Mouse (Mus musculus) testis, postnatal 10 days (tissue): ENCODE measurements around the gene Abcb6.
A peak's percentile ranks its signal among the peaks of the same experiment; 100 is the strongest.

Experiments
- DNase-seq: peaks from one replicate; pipeline ENCODE4 v3.0.0; 2021; ENCODE audit warnings: low spot score

Abcb6 gene

GRCm38 (mm10) chr1:75201236-75201635, 21.0 kb upstream of the Abcb6 start:
- DNase-seq = no peak

DNA sequence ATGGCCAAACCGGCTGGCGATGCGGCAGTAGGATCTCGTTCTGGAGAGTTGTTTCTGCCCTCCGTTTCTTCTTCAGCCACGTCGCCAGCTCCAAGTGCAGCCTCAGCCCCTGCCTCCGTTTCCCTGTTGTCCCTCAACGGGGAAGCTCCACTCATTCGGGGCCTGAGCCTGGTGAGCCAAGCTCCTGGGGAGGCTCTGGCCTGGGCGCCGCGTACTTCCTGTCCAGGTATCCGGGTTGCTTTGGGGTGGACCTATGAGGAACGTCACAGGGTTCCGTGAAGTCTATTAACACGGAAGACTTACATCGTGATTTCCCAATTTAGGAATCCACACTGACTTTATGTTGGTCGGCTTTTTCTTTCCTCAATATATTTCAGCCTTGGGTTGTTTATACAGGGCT, 12.3 kb upstream of the Abcb6 start:
- peak; percentile 63 for DNase-seq

GRCm38 (mm10) chr1:75191622-75192402, 11.6 kb upstream of the Abcb6 start, which contains the start of the genes Ankzf1 and Atg9a:
Gene Ankzf1, plus strand, starts transcription at chr1:75192151.
Gene Atg9a, minus strand, starts transcription at chr1:75192196.
- peak; percentile 91 for DNase-seq

GRCm38 (mm10) chr1:75191258-75191621, 11.0 kb upstream of the Abcb6 start:
- no peak for DNase-seq

DNA sequence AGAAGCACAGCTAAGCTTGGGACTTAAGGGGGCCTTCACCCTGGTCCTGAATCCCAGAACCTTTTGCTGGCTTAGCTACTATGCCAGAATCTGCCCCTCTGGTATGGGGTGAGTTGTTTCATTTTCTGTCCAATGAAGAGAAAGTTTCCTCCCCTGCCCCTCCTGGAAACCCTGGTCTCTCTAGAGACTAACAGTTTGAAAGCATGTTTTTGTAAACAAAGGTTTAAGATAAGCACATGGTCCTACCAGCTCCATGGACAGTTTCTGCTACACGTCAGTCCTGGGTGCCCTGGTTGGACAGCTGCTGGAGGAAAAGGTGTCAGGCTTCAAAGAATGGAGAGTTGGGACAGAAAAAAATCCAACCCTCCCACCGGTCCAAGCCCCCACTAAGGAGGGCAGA, 10.4 kb upstream of the Abcb6 start:
- DNase-seq = no peak

- DNase-seq = no peak
Measured at GRCm38 (mm10) chr1:75187914-75188483, 7.8 kb upstream of the Abcb6 start.

GRCm38 (mm10) chr1:75187126-75187525, 6.9 kb upstream of the Abcb6 start:
- DNase-seq = no peak

DNA sequence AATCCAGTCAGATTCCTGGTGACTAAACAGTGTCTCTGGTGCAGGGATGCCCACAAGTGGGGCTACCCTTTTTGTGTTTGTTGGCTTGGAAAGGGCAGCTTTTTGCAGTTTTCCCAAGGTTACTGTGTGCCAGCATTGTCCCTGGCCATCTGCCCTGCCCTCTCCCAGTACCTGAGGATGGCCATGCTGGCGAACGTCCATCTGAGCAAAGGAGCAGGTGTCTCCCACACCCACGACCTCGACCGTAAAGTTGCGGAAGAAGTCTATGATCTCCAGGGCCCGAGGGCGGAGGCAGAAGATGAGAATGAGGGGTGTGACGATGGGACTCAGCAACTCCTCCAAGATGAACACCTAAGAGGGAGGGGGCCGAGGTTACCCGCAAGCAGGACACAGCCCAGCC, 5.3 kb upstream of the Abcb6 start:
- no peak for DNase-seq

- no peak for DNase-seq
Measured at GRCm38 (mm10) chr1:75182160-75182559, 2.0 kb upstream of the Abcb6 start.

- DNase-seq = no peak
Measured at GRCm38 (mm10) chr1:75181377-75181870, 1.2 kb upstream of the Abcb6 start.

GRCm38 (mm10) chr1:75180741-75181140, 549 bp upstream of the Abcb6 start:
- DNase-seq = no peak

GRCm38 (mm10) chr1:75179334-75180104, 673 bp downstream of the Abcb6 start:
- DNase-seq = peak; percentile 64

DNA sequence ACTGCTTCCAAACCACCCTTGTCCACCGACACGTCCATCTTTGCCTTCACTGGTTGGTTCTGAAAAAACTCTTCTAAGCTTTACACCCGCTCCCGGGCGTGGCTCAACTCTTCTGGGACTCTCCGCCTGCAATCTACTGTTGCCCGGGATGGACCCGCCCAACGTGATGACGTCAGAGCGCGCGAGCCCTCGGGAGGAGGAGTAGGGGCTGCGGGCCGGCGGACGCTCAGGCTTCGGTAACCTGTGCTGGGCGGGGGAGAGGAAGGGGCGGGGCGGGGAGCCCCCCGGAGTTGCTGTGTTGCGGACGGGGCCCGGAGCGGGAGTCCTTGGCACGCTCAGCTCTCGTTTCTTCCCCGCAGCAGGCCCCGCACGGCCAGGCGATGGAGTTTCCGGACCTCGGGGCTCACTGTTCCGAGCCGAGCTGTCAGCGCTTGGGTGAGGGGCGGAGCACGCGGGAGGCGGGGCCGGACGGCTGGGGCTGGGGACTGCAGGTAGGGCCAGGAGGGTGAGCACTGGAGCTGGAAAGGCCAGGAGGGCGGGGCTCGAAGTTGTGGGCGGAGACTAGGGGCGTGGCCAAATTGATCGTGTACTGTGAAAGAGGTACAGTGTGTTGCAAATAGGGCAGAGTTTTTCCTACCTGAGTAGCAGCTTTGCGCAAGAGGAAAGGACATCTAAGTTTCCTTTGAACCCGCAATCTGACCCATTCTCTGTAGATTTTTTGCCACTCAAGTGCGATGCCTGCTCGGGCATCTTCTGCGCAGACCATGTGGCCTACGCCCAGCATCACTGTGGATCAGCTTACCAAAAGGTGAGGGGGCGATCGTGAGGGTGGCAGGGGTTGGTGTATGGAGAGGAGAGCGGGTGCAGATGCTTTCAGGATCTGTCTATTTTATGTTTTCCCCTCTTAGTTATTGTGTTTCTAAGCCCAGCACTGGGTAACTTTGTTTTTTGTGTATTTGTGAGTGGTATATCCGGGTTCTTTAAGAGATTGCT, 11.4 kb downstream of the Abcb6 start, which contains the start of gene Zfand2b:
Zfand2b (plus strand) TSS at position 175 of the 993 bp plus-strand sequence.
- peak; percentile 98 for DNase-seq

DNA sequence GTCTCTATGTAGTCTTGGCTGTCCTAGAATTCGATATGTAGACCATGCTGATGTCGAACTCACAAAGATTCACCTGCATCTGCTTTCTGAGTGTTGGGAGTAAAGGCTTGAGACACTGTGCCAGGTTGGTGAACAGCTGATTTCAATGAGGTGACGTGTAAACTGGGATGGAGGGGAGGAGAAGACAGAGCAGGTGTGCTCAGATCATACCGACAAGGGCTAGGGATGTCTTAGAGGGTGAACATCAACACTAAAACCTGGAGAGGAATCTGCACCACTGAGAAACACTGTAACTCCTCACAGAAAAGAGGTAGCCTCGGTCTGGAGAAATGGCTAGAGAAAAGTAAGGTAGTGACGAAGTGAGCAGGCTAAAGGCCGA, 12.1 kb downstream of the Abcb6 start:
- DNase-seq = no peak

DNA sequence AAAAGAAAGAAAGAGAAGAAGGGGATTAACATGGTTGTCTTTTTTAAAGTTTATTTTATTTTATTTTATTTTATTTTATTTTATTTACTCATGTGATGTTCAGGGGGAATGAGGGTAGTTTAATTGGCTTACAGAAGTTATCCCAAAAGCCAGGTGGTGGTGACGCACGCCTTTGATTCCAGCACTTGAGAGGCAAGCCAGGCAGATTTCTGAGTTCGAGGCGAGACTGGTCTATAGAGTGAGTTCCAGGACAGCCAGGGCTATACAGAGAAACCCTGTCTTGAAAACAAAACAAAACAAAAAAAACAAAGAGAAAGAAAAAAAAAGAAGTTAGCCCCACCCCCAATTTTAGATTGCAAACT, 20.0 kb downstream of the Abcb6 start:
- no peak for DNase-seq

GRCm38 (mm10) chr1:75159540-75160255, 20.5 kb downstream of the Abcb6 start:
- DNase-seq = no peak

DNA sequence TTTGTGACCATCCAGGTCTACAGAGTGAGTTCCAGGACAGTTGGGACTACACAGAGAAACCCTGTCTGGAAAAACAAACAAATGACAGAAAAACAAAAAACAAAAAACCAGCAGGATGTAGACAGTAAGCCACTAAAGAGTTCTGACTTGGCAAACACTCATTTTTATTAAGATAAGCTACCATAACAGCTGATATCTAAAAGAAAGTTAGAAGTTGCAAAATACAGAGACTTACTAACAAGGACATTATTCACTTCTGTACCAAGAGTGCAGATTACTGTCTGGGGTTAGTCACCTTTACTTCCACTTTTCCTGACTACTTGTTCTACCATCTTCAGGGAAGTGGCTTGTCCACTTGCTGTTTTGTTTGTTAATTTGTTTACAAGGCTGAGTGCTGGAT, 21.2 kb downstream of the Abcb6 start:
- no peak for DNase-seq

- no peak for DNase-seq
Measured at GRCm38 (mm10) chr1:75155837-75156236, 24.4 kb downstream of the Abcb6 start.

DNA sequence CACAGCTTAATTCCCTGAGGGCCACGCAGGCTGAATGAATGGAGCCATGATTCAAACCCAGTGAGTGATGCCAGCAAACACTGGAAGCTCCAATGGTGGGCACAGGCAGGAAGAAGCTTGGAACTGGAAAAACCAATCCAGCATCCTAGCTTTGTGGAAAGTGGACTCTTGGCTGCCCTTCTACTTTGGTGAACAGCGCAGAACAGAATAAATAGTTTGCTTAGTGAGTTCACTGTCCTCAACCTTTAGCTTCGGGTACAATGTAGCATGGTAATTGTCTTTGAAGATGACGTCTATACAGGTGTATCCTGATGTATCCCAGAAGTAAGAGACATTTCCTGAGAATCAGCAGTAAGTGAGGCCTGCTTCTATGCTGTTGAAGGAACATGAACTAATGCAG, 31.5 kb downstream of the Abcb6 start:
- no peak for DNase-seq

GRCm38 (mm10) chr1:75147411-75148135, 32.6 kb downstream of the Abcb6 start:
- no peak for DNase-seq
